Mouse (Mus musculus) testis, adult 2 months (tissue): ENCODE measurements around the gene Fam83c. TPM values are rescaled to one million over a fixed set of nuclear protein-coding genes. Genes with fewer than 3 reads are reported as not detected.

Source experiments
- H3K27ac ChIP-seq: fragments of 200-500 bp; 2 replicates; pipeline ENCODE4 v1.5.1; 2012; ENCODE audit warnings: low read depth, low read length; ENCODE audit not compliant: control insufficient read depth, insufficient read depth
- H3K27me3 ChIP-seq: fragments of 200-500 bp; 2 replicates; pipeline ENCODE4 v1.6.1; 2012; ENCODE audit warnings: mild to moderate bottlenecking, low read length, moderate library complexity; ENCODE audit not compliant: control insufficient read depth, insufficient read depth
- H3K36me3 ChIP-seq: fragments of 200-500 bp; 2 replicates; pipeline ENCODE4 v1.6.1; 2012; ENCODE audit warnings: mild to moderate bottlenecking, low read length; ENCODE audit not compliant: control insufficient read depth, insufficient read depth
- H3K4me1 ChIP-seq: fragments of 200-500 bp; 2 replicates; pipeline ENCODE4 v1.6.1; 2012; ENCODE audit warnings: low read length; ENCODE audit not compliant: control insufficient read depth, insufficient read depth
- H3K4me3 ChIP-seq: fragments of 200-500 bp; 2 replicates; pipeline ENCODE4 v1.5.1; 2012; ENCODE audit warnings: low read depth, mild to moderate bottlenecking, low read length, moderate library complexity, mixed read lengths; ENCODE audit not compliant: control insufficient read depth
- CTCF ChIP-seq: fragments of 200-500 bp; IDR thresholded peaks from 2 replicates; pipeline ENCODE4 v1.5.1; 2012; ENCODE audit warnings: low read depth, mild to moderate bottlenecking, inconsistent platforms, low read length, moderate library complexity; ENCODE audit not compliant: control insufficient read depth, insufficient read depth, insufficient replicate concordance
- POLR2A ChIP-seq: fragments of 200-500 bp; IDR thresholded peaks from 2 replicates; pipeline ENCODE4 v1.6.1; 2012; ENCODE audit warnings: low read depth, mild to moderate bottlenecking, inconsistent platforms, low read length, moderate library complexity; ENCODE audit not compliant: control insufficient read depth
- polyA plus RNA-seq: library from polyadenylated mRNA; depleted of rRNA; stranded (reverse); fragments of >200 nt; gene quantifications from 2 replicates; pipeline ENCODE4 v1.2.3, GENCODE M21; 2012

Fam83c gene
- polyA plus RNA-seq, 1 experiment, result not detected

DNA sequence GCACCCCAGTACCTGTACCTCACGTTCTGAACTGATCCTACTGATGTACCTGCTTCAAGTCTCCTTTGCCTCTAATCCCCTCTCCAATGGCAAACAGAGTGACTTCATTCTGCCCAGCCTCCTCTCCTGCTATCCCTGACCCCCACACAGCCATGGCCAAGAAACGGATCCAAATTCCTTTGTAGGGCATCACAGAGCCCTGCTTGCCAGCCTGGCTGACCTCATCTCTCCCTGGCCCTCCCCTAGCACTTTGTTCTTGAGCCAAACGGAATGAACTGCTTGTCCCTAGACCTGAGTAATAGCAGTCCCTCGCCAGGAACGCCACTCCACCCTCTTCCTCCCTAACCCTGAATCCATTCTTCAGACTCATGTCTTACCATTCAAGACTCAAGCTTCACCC lies 28.1 kb downstream of the Fam83c start:
- Histone ChIP-seq H3K27ac (no peak overlapping the region), H3K4me1 (no peaks in the 10 kb centered on the region; the same call in 1 of the 2 replicates), H3K27me3 (no peaks in the 10 kb centered on the region), H3K4me3 (no peak overlapping the region), H3K36me3 (no peaks in the 10 kb centered on the region)
- no peak for TF ChIP-seq POLR2A
- no peak for TF ChIP-seq CTCF

GRCm38 (mm10) chr2:155805925-155806255 lies 28.8 kb downstream of the Fam83c start:
- no peak overlapping the region for H3K4me3 ChIP-seq
- no peak overlapping the region for H3K27ac ChIP-seq
- TF ChIP-seq POLR2A (no peak), CTCF (no peak)
- no peaks in the 10 kb centered on the region for H3K36me3 ChIP-seq
- no peaks in the 10 kb centered on the region for H3K27me3 ChIP-seq
- no peaks in the 10 kb centered on the region; the same call in 1 of the 2 replicates for H3K4me1 ChIP-seq

DNA sequence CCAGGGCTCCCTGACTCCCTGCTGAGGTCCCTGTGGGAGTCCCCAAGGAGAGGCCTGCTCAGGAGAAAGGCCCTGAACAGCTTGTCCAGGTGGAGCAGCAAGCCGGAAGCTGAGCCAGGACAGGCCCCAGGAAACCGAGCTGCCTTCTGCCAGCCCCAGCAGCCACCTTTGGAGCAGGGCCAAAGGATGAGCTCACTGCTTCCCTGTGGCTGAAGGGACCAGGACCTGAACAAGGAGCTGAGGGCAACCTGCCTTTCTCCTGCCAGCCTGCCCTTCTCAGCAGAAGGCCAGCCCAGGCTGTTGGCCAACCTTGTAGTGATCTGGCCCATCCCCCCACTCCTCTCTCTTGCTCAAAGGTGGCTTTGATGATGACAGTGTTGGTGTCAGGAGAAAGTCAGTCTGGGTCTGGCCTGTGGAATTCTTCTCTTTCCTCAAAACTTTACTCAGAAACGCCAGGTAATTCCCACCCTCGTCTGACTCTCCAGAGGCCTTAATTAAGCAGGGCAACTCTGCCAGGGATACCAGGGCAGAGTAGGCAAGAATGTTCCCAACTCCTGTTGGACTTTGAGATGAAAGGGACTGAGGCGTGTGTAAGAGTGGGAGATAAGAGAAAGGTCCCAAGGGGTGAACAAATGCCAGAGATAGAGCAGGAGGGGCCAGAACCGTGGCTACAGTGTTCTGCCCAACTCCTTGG lies 29.3 kb downstream of the Fam83c start:
- no peak overlapping the region for H3K4me3 ChIP-seq

DNA sequence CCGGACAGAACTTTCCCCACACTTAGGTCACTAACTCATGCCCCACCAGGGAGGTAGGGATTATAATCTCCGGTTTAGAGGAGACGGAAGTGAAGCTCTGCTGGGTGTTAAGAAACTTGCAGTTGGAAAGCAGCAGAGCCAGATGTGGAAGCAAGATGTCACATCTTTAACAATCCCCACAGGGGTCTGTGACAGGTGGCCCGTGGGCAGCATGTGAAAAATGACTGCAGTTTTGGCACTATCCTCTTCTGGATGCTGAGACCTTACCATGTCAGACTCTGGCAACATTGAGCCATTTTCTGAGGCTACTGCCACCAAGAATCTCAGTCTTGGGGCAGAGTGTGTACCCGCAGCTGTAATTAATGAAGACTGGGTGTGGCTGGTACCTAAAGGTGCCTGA lies 30.6 kb downstream of the Fam83c start:
- no peak for TF ChIP-seq CTCF
- TF ChIP-seq POLR2A, result no peak
- Histone ChIP-seq H3K4me1 (no peaks in the 10 kb centered on the region; the same call in 1 of the 2 replicates), H3K27me3 (no peaks in the 10 kb centered on the region), H3K36me3 (no peaks in the 10 kb centered on the region), H3K4me3 (no peak overlapping the region), H3K27ac (no peak overlapping the region)

More for the DNA sequence above, 29.3 kb downstream of the Fam83c start:
- no peak overlapping the region for H3K27ac ChIP-seq
- TF ChIP-seq CTCF, result no peak
- no peak for TF ChIP-seq POLR2A
- H3K27me3 ChIP-seq, result no peaks in the 10 kb centered on the region
- H3K4me1 ChIP-seq, result no peaks in the 10 kb centered on the region; the same call in 1 of the 2 replicates
- no peaks in the 10 kb centered on the region for H3K36me3 ChIP-seq

- H3K27ac ChIP-seq, result no peak overlapping the region
- no peaks in the 10 kb centered on the region for H3K36me3 ChIP-seq
- H3K4me1 ChIP-seq, result no peaks in the 10 kb centered on the region; the same call in 1 of the 2 replicates
- H3K4me3 ChIP-seq, result no peak overlapping the region
- TF ChIP-seq POLR2A, result no peak
- peak; percentile 47; the same call in 1 of the 2 replicates for TF ChIP-seq CTCF
- H3K27me3 ChIP-seq, result no peaks in the 10 kb centered on the region
Measured at GRCm38 (mm10) chr2:155802761-155803160, 31.9 kb downstream of the Fam83c start.

DNA sequence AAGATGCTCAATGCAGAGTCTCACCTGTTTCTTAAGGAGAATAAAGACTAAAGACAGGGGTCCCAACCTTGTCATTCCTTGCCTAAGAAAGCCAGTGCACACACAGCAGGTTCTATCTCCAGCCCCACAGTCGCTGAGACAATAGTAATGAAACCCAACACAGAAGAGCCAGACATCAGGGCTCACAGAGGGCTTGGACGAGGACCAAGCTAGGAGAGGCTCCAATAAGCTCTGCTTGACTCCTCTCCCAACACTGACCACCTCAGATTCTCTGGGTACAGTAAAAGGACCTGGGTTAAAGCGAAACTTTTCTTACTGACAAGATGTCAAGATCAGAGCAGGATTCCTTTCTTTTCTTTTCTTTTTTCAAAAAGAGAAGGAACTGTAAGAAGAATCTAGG lies 36.0 kb downstream of the Fam83c start:
- no peak overlapping the region for H3K4me3 ChIP-seq
- H3K36me3 ChIP-seq, result no peaks in the 10 kb centered on the region
- no peak for TF ChIP-seq POLR2A
- no peak for TF ChIP-seq CTCF
- H3K27ac ChIP-seq, result no peak overlapping the region
- H3K27me3 ChIP-seq, result no peaks in the 10 kb centered on the region
- H3K4me1 ChIP-seq, result no peaks in the 10 kb centered on the region

DNA sequence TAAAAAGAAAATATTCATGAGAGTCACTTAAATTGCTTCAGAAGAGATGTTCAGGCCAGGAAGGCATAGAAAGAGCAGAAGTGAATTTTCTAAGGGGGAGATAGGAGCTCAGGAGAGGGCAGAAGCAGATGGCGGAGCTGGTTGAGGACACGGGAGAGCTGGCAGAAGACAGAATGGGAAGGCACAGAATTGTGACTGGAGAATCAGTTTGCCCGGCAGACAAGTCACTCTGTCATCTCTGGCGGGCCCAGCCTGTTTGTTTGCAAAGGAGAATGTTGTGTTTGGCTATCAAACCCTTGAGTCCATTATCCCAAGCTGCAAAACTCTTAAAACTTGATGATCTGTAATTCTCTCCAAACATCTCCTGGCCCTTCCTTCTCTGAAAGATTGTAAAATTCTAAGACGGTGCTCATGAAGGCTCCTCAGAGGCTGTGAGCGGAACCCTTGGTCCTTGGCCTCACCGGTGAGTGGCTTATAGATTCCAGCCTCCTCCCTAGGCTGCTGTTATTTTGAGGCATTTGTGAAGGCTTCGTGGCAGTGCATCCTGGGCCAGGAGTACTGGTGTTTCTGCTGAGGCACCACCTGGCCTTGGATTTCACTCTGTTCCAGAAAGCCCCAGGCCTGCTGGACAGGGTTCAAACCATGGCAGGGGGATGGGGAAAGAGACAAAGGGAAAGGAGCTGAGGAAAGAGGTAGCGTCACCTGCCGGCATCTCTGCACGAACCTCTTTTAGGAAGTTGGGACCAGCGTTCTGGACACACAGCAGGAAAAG lies 39.8 kb downstream of the Fam83c start:
- no peaks in the 10 kb centered on the region for H3K4me1 ChIP-seq
- H3K27ac ChIP-seq, result no peak overlapping the region
- no peaks in the 10 kb centered on the region for H3K27me3 ChIP-seq
- no peak overlapping the region for H3K4me3 ChIP-seq
- TF ChIP-seq POLR2A (no peak), CTCF (no peak)
- no peaks in the 10 kb centered on the region for H3K36me3 ChIP-seq
